Mouse (Mus musculus) hindbrain, embryonic 14.5 days (tissue): ENCODE results near the gene Sema6b. TPM values are rescaled to one million over a fixed set of nuclear protein-coding genes. Genes with fewer than 3 reads are reported as not detected.

Experiments
- ATAC-seq: fragments of 200-750 bp; cut with Nextera tagmentation; 2 replicates; pipeline ENCODE4 v1.8.0; 2017; ENCODE audit warnings: moderate number of reproducible peaks, mild to moderate bottlenecking, moderate TSS enrichment, moderate library complexity; ENCODE audit not compliant: low FRiP score
- DNase-seq: peaks from one replicate; pipeline ENCODE4 v3.0.0-alpha.2; 2015; ENCODE audit warnings: low spot score
- H3K27ac ChIP-seq: fragments of 300-500 bp; sonication (generic); 2 replicates; pipeline ENCODE4 v1.5.1; 2014; ENCODE audit warnings: mild to moderate bottlenecking, moderate library complexity
- H3K27me3 ChIP-seq: fragments of 300-500 bp; sonication (generic); 2 replicates; pipeline ENCODE4 v1.6.1; 2014; ENCODE audit warnings: mild to moderate bottlenecking, low read length, mixed read lengths; ENCODE audit not compliant: control insufficient read depth, insufficient read depth
- H3K36me3 ChIP-seq: fragments of 300-500 bp; sonication (generic); replicated peaks from 2 replicates; pipeline ENCODE4 v1.6.1; 2014; ENCODE audit not compliant: control insufficient read depth, insufficient read depth
- H3K4me1 ChIP-seq: fragments of 300-500 bp; sonication (generic); replicated peaks from 2 replicates; pipeline ENCODE4 v1.6.1; 2014; ENCODE audit warnings: antibody characterized with exemption, low read length, mixed read lengths; ENCODE audit not compliant: control insufficient read depth, insufficient read depth
- H3K4me2 ChIP-seq: fragments of 300-500 bp; sonication (generic); replicated peaks from 2 replicates; pipeline ENCODE4 v1.6.1; 2014; ENCODE audit warnings: mild to moderate bottlenecking, moderate library complexity
- H3K4me3 ChIP-seq: fragments of 300-500 bp; sonication (generic); replicated peaks from 2 replicates; pipeline ENCODE4 v1.5.1; 2014; ENCODE audit warnings: mild to moderate bottlenecking, low read length
- H3K9ac ChIP-seq: fragments of 300-500 bp; sonication (generic); 2 replicates; pipeline ENCODE4 v1.6.1; 2014
- H3K9me3 ChIP-seq: fragments of 300-500 bp; sonication (generic); 2 replicates; pipeline ENCODE4 v1.6.1; 2016; ENCODE audit warnings: low read length; ENCODE audit not compliant: control insufficient read depth
- WGBS: fragments of 180-500 bp; shearing (Covaris S2); extraction: QIAGEN DNeasy Blood & Tissue Kit; methylation state at CpG from one replicate; pipeline ENCODE4 v1.1.7; 2014; 5-methylcytosine and 5-hydroxymethylcytosine counted together
- polyA plus RNA-seq: library from polyadenylated mRNA; unstranded; fragments of >200 nt; fragmentation: Nextera tagmentation; extraction: Ambion mirVana; gene quantifications from 2 replicates; pipeline ENCODE4 v1.2.1, GENCODE M21; 2014

Gene Sema6b
- polyA plus RNA-seq, 1 experiment from 2014 or later, result 18.3 TPM

DNA sequence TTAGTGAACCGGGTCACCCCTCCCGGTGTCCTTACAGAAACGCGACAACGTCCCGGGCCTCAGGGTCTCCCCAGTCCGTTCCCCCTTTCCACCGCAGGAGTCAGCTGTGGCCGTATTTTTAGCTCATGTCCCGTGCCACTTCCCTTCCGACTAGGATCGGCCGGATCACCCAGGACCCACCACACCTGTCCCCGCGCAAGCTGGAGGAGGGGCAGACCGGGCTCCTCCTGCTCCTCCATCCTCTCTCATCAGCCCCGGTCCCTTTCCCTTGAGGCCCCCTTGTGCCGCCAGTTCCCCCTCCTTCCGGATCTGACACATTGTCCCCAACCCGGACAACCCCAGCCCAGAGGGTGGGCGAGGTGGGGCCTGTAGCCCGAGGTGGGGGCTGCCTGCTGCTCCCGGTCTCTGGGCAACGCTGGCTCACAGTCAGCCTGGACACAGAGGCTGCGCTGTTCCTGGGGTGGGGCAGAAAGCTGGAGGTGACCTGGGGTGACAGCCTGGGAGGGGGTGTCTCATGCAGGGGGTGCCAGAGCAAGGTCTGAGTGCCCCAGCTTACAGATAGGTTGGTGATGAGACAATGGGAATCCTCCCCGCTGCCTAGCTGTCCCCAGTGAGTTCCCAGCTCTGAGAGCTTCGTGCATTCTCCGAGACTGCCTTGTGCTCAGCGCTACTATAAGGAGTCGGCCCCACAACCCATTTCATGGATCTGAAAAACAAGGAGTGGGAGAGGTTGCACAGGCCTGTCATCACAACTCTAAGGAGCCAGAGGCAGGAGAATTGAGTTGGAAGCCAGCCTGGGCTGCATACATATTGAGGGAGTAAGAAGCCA lies 8.9 kb upstream of the Sema6b start:
- Histone ChIP-seq H3K36me3 (no peaks in the 10 kb centered on the region), H3K9me3 (no peaks in the 10 kb centered on the region), H3K4me2 (peak overlapping the region; percentile 85), H3K27me3 (peaks cover 22% of the 10 kb centered on the region; the same call in 1 of the 2 replicates), H3K4me1 (peaks cover 10% of the 10 kb centered on the region; the same call in 1 of the 2 replicates), H3K27ac (no peak overlapping the region), H3K4me3 (peak overlapping the region; percentile 34), H3K9ac (peak overlapping the region; percentile 71)
- WGBS, result 2% methylated on average over 30 of the region's 30 CpGs
- no peak for DNase-seq
- peak; percentile 60 for ATAC-seq

DNA sequence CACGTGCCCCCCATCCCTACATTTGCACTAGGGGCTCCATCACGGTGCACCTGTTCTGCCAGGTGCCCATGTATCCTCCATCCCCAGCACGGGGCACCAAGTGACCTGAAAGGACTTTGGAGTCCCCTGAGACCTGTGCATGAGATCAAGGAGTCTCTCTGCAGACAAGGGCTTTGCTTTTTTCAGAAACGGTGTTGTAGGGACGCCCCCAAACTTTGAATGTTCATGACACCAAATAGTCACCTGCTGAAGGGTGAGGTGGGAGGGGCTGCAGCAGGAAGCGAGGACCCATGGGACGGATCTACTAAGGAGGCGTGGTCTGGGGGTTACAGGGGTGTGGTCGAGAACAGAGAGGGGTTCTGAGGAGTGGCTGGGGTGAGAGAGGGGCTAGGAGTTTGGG lies 8.1 kb upstream of the Sema6b start:
- Histone ChIP-seq H3K4me3 (peak overlapping the region; percentile 34), H3K9ac (peak overlapping the region; percentile 71; the same call in 1 of the 2 replicates)
- 18% methylated on average over 9 of the region's 9 CpGs for WGBS

DNA sequence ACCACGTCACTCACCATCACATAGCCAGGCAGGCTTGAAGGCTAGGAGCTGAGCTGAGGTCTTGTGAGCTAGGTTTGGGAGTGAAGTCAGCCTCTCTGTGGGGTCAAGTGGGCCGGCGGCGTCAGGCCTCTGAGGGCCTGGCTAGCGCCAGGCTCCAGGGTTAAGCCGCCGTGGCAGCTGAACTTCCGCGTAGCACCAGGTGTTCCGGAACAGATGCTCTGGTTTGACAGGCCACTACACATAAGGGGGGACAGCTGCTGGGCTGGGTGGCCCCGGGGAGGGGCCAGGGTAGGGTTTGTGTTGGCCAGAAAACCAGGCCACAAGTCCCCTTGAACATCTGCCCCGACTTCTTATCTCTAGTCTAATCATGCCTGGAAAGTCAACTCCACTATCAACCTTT lies 7.3 kb upstream of the Sema6b start:
- peaks cover 22% of the 10 kb centered on the region; the same call in 1 of the 2 replicates for H3K27me3 ChIP-seq
- WGBS, result 59% methylated on average over 12 of the region's 12 CpGs
- peaks cover 4% of the 10 kb centered on the region; the same call in 1 of the 2 replicates for H3K4me1 ChIP-seq
- no peaks in the 10 kb centered on the region for H3K9me3 ChIP-seq
- no peak overlapping the region for H3K9ac ChIP-seq
- H3K4me2 ChIP-seq, result no peak overlapping the region
- no peaks in the 10 kb centered on the region for H3K36me3 ChIP-seq
- no peak overlapping the region for H3K27ac ChIP-seq
- no peak overlapping the region for H3K4me3 ChIP-seq
- ATAC-seq, result no peak
- DNase-seq, result no peak

More for the DNA sequence above, 8.1 kb upstream of the Sema6b start:
- Histone ChIP-seq H3K4me1 (peaks cover 4% of the 10 kb centered on the region; the same call in 1 of the 2 replicates), H3K4me2 (peak overlapping the region; percentile 85), H3K9me3 (no peaks in the 10 kb centered on the region), H3K27ac (no peak overlapping the region), H3K36me3 (no peaks in the 10 kb centered on the region), H3K27me3 (peaks cover 22% of the 10 kb centered on the region; the same call in 1 of the 2 replicates)
- DNase-seq (no peak), ATAC-seq (0 out of 2 replicates have a peak, but pooled peaks have one; percentile 10)

DNA sequence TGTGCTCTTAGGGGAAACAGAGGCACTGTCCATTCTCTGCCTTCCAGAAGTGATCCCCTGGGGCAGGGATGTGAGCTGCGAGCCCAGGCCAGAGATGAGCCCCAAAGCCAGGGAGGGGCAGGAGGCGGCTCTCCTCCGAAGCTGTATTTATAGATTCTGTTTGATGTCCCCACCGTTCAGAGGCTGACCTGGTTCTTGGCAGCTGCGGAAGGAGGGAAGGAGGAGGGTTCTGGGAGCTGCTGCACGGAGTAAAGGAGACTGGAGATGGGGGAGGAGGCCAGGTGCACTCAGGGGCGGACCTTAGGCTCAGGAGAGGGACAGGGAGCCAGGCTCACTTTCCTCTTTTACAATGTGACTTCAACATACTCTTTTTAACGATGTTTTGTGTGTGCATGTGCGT lies 6.0 kb upstream of the Sema6b start:
- Histone ChIP-seq H3K4me1 (peaks cover 10% of the 10 kb centered on the region; the same call in 1 of the 2 replicates), H3K4me3 (no peak overlapping the region), H3K27me3 (peaks cover 21% of the 10 kb centered on the region; the same call in 1 of the 2 replicates), H3K9me3 (no peaks in the 10 kb centered on the region), H3K9ac (no peak overlapping the region), H3K27ac (no peak overlapping the region), H3K36me3 (no peaks in the 10 kb centered on the region), H3K4me2 (no peak overlapping the region)
- DNase-seq (no peak), ATAC-seq (no peak)
- 20% methylated on average over 9 of the region's 9 CpGs for WGBS

DNA sequence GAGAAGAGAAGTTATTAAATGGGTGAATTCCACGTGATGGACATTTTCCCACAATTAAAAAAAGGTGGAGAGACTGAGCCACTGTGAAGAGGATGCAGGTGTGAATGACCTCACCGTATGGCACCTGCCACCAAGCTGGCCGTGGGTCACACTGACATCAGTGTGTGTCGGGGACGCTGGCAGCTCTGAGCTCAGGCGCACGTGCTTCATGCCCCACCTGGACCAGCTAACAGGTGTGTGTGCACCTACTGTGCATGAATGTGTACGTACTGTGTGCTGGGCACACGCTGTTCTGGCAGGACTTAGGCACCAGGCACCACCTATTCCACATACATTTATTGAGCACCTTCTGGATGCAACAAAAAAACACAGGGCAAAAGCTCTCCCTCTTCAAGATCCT lies 4.4 kb upstream of the Sema6b start:
- no peak overlapping the region for H3K27ac ChIP-seq
- H3K27me3 ChIP-seq, result peaks cover 9% of the 10 kb centered on the region; the same call in 1 of the 2 replicates
- peaks cover 10% of the 10 kb centered on the region; the same call in 1 of the 2 replicates for H3K4me1 ChIP-seq
- no peak for ATAC-seq
- no peaks in the 10 kb centered on the region for H3K36me3 ChIP-seq
- H3K4me3 ChIP-seq, result no peak overlapping the region
- H3K9me3 ChIP-seq, result no peaks in the 10 kb centered on the region
- WGBS, result 79% methylated on average over 9 of the region's 9 CpGs
- no peak overlapping the region for H3K9ac ChIP-seq
- DNase-seq, result no peak
- no peak overlapping the region for H3K4me2 ChIP-seq

DNA sequence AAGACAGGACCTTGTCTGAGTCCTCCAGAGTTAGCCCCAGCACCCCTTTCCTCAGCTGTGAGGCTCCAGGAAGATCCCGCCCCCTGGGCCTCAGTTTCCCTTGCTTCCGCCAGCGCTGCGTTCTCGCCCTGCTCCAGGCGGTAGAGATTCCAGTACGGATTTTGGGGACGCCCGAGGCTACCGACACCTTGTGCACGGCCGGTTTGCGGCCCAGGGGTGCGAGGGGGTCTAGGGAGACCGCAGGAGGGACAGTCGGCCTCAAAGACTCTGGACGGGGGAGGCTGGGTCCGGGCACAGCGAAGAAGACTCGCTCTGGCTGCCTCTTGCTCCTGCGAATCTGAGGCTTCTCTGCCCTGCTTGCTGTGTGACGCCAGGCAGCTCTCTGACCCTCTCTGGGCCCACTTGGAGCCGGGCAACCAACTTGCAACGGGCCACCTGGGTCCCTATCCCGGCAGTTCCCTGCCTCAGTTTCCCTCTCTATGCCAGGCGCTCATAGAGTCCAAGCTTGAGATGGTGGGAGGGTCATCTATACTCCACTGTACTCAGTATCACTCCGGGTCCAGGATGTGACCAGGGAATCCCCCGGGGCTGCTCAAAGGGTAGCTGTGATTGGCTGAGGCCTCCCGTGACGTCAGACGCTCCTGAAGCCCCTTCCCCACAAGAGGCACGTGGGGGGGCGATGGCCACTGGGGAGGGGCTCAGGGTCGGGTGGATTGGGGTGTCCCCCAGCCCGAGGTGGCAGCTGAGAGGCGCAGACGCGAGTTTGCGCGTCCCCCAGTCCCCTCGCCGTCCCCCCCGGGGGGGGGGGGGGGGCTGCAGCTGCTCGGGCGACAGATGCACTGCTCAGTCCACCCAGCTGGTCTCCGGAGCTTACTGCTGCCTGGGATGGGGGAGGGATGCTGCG lies 1.8 kb upstream of the Sema6b start:
- H3K4me1 ChIP-seq, result peaks cover 17% of the 10 kb centered on the region
- no peaks in the 10 kb centered on the region for H3K36me3 ChIP-seq
- WGBS, result under 1% methylated on average over 41 of the region's 47 CpGs
- no peaks in the 10 kb centered on the region for H3K27me3 ChIP-seq
- no peaks in the 10 kb centered on the region for H3K9me3 ChIP-seq
- peak; percentile 44 for ATAC-seq
- DNase-seq, result peak; percentile 62
- H3K9ac ChIP-seq, result peak overlapping the region; percentile 57
- peak overlapping the region; percentile 39 for H3K4me3 ChIP-seq
- H3K27ac ChIP-seq, result no peak overlapping the region
- H3K4me2 ChIP-seq, result peak overlapping the region; percentile 63

DNA sequence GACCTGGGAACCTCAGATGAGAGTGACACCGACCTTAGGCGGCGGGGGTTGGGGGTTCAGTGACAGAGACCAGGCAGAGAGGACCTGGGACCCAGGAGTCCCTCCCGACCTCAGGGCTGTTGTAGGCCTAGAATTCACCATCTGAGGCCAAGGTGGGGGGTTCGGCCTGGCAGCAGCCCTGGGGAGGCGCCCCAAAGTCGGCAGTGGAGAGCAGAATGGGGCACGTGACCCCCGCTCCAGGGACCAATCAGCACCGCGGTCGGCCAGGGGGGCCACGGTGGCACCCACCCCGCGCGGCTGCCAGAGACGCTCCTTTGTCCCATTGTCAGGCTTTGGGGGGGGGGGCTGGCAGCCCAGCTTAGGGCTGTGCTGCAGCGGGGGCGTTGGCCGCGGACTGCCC lies 788 bp downstream of the Sema6b start:
- WGBS, result 5% methylated on average over 20 of the region's 21 CpGs
- DNase-seq, result no peak
- H3K4me1 ChIP-seq, result peaks cover 18% of the 10 kb centered on the region

DNA sequence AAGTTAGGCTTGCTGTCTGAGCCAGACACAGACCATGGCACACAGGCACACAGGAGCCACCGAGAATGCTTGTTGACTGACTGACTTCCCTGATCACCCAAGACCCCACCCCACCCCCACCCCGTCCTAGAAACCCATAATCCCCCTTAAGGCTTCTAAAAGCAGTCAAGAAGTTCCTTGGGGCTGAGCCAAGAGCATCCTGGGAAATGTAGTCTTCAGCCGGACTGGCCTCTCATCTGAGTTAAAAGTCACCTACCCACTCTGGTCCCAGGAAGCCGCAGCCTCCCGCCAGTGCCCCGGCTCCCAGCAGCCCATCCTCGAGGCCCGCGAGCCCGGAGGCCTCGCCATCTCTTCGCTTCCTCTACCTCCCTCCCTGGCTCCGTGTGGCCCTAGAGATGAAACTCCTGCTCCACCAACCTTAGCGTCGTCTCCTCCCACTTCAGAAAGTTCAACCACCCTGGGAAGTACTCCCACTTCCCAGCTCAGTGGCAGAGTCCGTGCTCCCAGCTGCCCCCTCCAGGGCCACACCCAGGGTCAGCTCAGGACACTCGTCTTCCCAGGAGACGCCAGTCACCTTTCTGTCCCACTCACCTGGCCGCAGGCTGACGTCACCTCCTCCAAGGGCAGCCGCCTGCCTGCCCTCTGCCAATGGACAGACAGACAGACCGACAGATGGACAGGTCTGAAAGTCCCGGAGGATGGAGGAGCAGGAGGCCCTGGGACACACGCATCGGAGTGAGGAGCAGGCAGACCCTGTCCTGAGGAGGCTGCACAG lies 2.1 kb downstream of the Sema6b start:
- no peak overlapping the region for H3K27ac ChIP-seq
- H3K36me3 ChIP-seq, result no peaks in the 10 kb centered on the region
- no peak for DNase-seq
- H3K9ac ChIP-seq, result peak overlapping the region; percentile 87
- no peaks in the 10 kb centered on the region for H3K27me3 ChIP-seq
- no peaks in the 10 kb centered on the region for H3K9me3 ChIP-seq
- peak overlapping the region; percentile 79 for H3K4me2 ChIP-seq
- peaks cover 21% of the 10 kb centered on the region for H3K4me1 ChIP-seq
- WGBS, result 17% methylated on average over 25 of the region's 25 CpGs
- H3K4me3 ChIP-seq, result peak overlapping the region; percentile 85
- ATAC-seq, result no peak

More for the DNA sequence above, 788 bp downstream of the Sema6b start:
- ATAC-seq, result peak; percentile 19
- H3K9ac ChIP-seq, result peak overlapping the region; percentile 87
- H3K4me2 ChIP-seq, result peak overlapping the region; percentile 79
- H3K9me3 ChIP-seq, result no peaks in the 10 kb centered on the region
- peak overlapping the region; percentile 78 for H3K27ac ChIP-seq
- no peaks in the 10 kb centered on the region for H3K27me3 ChIP-seq
- H3K36me3 ChIP-seq, result no peaks in the 10 kb centered on the region
- peak overlapping the region; percentile 85 for H3K4me3 ChIP-seq
